In genomic region chr17:5600505-5601027, GRCm38 (mm10) we compare ENCODE assay signal across 21 mouse cellular contexts.
A peak's percentile ranks its signal among the peaks of the same experiment; 100 is the strongest.
DNase-seq lines count a peak whose midpoint lies in the region; ATAC-seq and TF ChIP-seq lines count a peak whose summit lies in the region.
"Had no signal": no experiment of that assay in that cellular context is flagged by ENCODE, and none has a peak within 500 bp of the region (broad histone marks: within the 10 kb centered on the region; RNA-seq: fewer than 3 reads in every experiment).

No protein-coding gene starts in this region.

- no peaks in the 10 kb centered on the region for H3K9me3 ChIP-seq in heart, embryonic 10.5 days
- H3K9me3 ChIP-seq in hindbrain, embryonic 13.5 days: no peaks in the 10 kb centered on the region
- H3K9me3 ChIP-seq: hindbrain, embryonic 12.5 days had no signal

- no peak overlapping the region for H3K4me2 ChIP-seq in myocyte (ENCODE audit: low read depth)
- no peak overlapping the region for H3K4me2 ChIP-seq in hindbrain, embryonic 13.5 days
- H3K4me2 ChIP-seq: heart, embryonic 11.5 days; hindbrain, embryonic 12.5 days had no signal

- no peak overlapping the region for H3K9ac ChIP-seq in hindbrain, embryonic 13.5 days
- H3K9ac ChIP-seq: forebrain, postnatal 0 days; hindbrain, embryonic 12.5 days had no signal

- no peak overlapping the region for H3ac ChIP-seq in myocyte (ENCODE audit: control insufficient read depth, insufficient read length)

- H3K27me3 ChIP-seq in heart, embryonic 10.5 days (ENCODE audit: insufficient read depth, poor library complexity, severe bottlenecking): no peaks in the 10 kb centered on the region
- H3K27me3 ChIP-seq in myocyte (ENCODE audit: control insufficient read depth, insufficient read depth, insufficient read length): peaks cover 9% of the 10 kb centered on the region
- H3K27me3 ChIP-seq in hindbrain, embryonic 13.5 days: no peaks in the 10 kb centered on the region
- H3K27me3 ChIP-seq: hindbrain, embryonic 12.5 days; Patski had no signal

- WGBS in heart, embryonic 10.5 days: 76% methylated on average over 8 of the region's 8 CpGs
- 92% methylated on average over 8 of the region's 8 CpGs for WGBS in hindbrain, embryonic 13.5 days

- TF ChIP-seq POLR2A in myocyte (IDR thresholded peaks at IDR 0.05; ENCODE audit: insufficient read length, low read depth): no peak

- H3K4me3 ChIP-seq in heart, embryonic 10.5 days: no peak overlapping the region
- H3K4me3 ChIP-seq in myocyte: no peak overlapping the region
- no peak overlapping the region for H3K4me3 ChIP-seq in hindbrain, embryonic 13.5 days
- H3K4me3 ChIP-seq: gastrocnemius, adult 2 months; heart, adult 2 months; hindbrain, embryonic 12.5 days had no signal

- no peaks in the 10 kb centered on the region for H3K36me3 ChIP-seq in heart, embryonic 10.5 days
- H3K36me3 ChIP-seq in myocyte (ENCODE audit: control insufficient read depth, insufficient read depth): no peaks in the 10 kb centered on the region
- H3K36me3 ChIP-seq in hindbrain, embryonic 13.5 days: no peaks in the 10 kb centered on the region
- H3K36me3 ChIP-seq: hindbrain, embryonic 12.5 days had no signal

- H3K4me1 ChIP-seq in heart, embryonic 10.5 days: peaks cover 21% of the 10 kb centered on the region
- 0 out of 2 replicates have a peak, but pooled peaks cover 2% of the 10 kb centered on the region for H3K4me1 ChIP-seq in hindbrain, embryonic 13.5 days (replicated peaks)
- H3K4me1 ChIP-seq: hindbrain, embryonic 12.5 days had no signal

- H3K79me2 ChIP-seq in myocyte (ENCODE audit: control insufficient read depth, insufficient read depth): no peaks in the 10 kb centered on the region

- DNase-seq in heart, adult 11 months: peak; percentile 88
- DNase-seq in heart, embryonic 10.5 days (ENCODE audit: low spot score): no peak
- DNase-seq in NIH3T3 (ENCODE audit: low read depth): peak; percentile 5
- peak; percentile 33 for DNase-seq in lung, postnatal 10 days
- DNase-seq in spleen, postnatal 36 days (ENCODE audit: low spot score in 2 of 2): no peak
- DNase-seq: adrenal gland, adult 8-10 months; adrenal gland, postnatal 25 days; cerebellum, adult 11-12 months; cerebellum, adult 8-10 months; cerebellum, postnatal 10 days; forebrain, postnatal 0 days; gastrocnemius, adult 2 months; gastrocnemius, postnatal 14 days; heart, adult 2 months had no signal

- ATAC-seq in hindbrain, embryonic 13.5 days (ENCODE audit: low FRiP score): no peak
- ATAC-seq: forebrain, embryonic 14.5 days; forebrain, postnatal 0 days; hindbrain, embryonic 16.5 days; Patski had no signal

- H3K27ac ChIP-seq in heart, embryonic 10.5 days: no peak overlapping the region
- H3K27ac ChIP-seq in hindbrain, embryonic 13.5 days: no peak overlapping the region
- H3K27ac ChIP-seq: gastrocnemius, adult 2 months; heart, adult 2 months; hindbrain, embryonic 12.5 days had no signal

TF ChIP-seq in myocyte, 11 proteins besides CTCF, POLR2A, EP300 and RAD21:
- TF ChIP-seq POLR2AphosphoS2 (IDR thresholded peaks at IDR 0.05; ENCODE audit: insufficient read length, low read depth) (no peak), MYOG (IDR thresholded peaks at IDR 0.05; ENCODE audit: control insufficient read depth in 1 of 3, insufficient read depth in 1 of 3, insufficient read length in 2 of 3, low read depth in 2 of 3) (peak in 2 of 3 experiments; percentile 19 to 54), MYOD1 (IDR thresholded peaks at IDR 0.05; ENCODE audit: control insufficient read depth in 1 of 3, insufficient read length in 2 of 3, low read depth in 2 of 3) (peak in 1 of 3 experiments; percentile 65), CEBPB (IDR thresholded peaks at IDR 0.05; ENCODE audit: insufficient read depth, poor library complexity, severe bottlenecking) (peak; percentile 23; the same call in 1 of the 2 replicates)

Comparison
In these comparisons a context has a peak if more than half of its experiments do, and no peak if none do; other contexts are left out.
1. DNase-seq: peak in heart, adult 11 months (single experiment), NIH3T3 (single experiment) and lung, postnatal 10 days (single experiment); none in heart, embryonic 10.5 days (single experiment) and spleen, postnatal 36 days (0 of 2).